Comparison of ENCODE assay signal across 9 mouse cellular contexts in the genomic region with DNA sequence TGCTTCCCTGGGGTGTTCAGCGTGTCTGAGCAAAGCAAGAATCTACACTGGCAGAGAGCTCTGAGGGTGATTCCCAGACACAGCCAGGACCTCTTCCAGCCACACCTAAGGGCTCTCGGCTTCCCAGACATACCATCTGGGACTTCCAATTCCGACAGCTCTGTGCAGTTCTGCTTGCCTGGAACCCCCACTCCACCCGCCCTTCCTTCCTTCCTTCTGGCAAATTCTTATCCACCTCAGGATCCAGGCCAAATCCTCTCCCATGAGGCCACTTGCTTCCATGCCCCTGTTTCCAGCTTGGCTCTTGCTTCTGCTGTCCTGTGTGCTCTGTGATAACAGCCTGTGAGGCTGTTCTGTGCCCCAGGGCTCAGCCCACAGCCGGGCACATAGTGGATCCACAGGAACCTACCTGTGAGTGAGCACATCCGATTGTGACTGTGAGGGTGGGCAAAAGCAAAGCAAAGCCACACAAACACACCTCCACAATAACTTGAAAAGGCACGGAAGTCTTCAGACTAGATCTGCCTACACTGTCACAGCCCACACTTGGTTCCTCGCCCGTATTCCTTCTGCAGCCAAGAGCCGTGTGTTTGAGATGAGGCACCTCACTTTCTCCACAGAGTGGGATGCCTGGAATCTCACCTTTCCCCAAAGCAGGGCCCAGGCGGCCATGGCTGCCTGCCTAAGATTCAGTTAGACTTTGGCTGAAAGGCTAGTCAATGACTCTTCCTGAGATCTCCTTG. TPM values are rescaled to one million over a fixed set of nuclear protein-coding genes. Genes with fewer than 3 reads are reported as not detected.
DNase-seq lines count a peak whose midpoint lies in the region; ATAC-seq and TF ChIP-seq lines count a peak whose summit lies in the region.
"Had no signal": no experiment of that assay in that cellular context is flagged by ENCODE, and none has a peak within 500 bp of the region (broad histone marks: within the 10 kb centered on the region; RNA-seq: fewer than 3 reads in every experiment).

No protein-coding gene starts in this region.

- ATAC-seq in cerebellum, adult (ENCODE audit: insufficient number of reproducible peaks, low FRiP score, low TSS enrichment), result peak; percentile 28; the same call in 1 of the 2 replicates

- H3K27me3 ChIP-seq in spleen, adult 2 months (ENCODE audit: control insufficient read depth, insufficient read depth, low read length), result no peaks in the 10 kb centered on the region
- no peaks in the 10 kb centered on the region for H3K27me3 ChIP-seq in small intestine, adult 2 months (ENCODE audit: control insufficient read depth, insufficient read depth, low read length)
- H3K27me3 ChIP-seq: neural tube, embryonic 12.5 days had no signal

- H3K4me3 ChIP-seq in spleen, adult 2 months (ENCODE audit: extremely low read depth, insufficient read depth, insufficient read length), result no peak overlapping the region
- no peak overlapping the region for H3K4me3 ChIP-seq in small intestine, adult 2 months (ENCODE audit: low read depth, low read length)
- H3K4me3 ChIP-seq: neural tube, embryonic 12.5 days had no signal

- TF ChIP-seq POLR2A in spleen, adult 2 months (IDR thresholded peaks at IDR 0.05; ENCODE audit: low read depth, low read length), result no peak
- TF ChIP-seq POLR2A in small intestine, adult 2 months (IDR thresholded peaks at IDR 0.05; ENCODE audit: low read depth, low read length), result no peak

- H3K4me1 ChIP-seq in spleen, adult 2 months (ENCODE audit: control insufficient read depth, insufficient read depth, insufficient read length), result peaks cover 8% of the 10 kb centered on the region; the same call in 1 of the 2 replicates
- 0 out of 2 replicates have a peak, but pooled peaks cover 2% of the 10 kb centered on the region for H3K4me1 ChIP-seq in small intestine, adult 2 months (ENCODE audit: control insufficient read depth, insufficient read depth, insufficient read length, low read length)
- H3K4me1 ChIP-seq: neural tube, embryonic 12.5 days had no signal

- 78% methylated on average over 11 of the region's 11 CpGs for WGBS in spleen, adult 2 months
- 85% methylated on average over 11 of the region's 11 CpGs for WGBS in small intestine, adult 2 months

- DNase-seq in cerebellum, adult 11 months, result no peak
- DNase-seq in spleen, adult 2 months (ENCODE audit: low read depth in 1 of 2, low spot score in 2 of 2), result no peak
- no peak for DNase-seq in spleen, postnatal 36 days (ENCODE audit: low spot score in 2 of 2)
- DNase-seq in induced T-regulatory cell, adult 2 months (ENCODE audit: low read depth), result peak; percentile 42
- DNase-seq in B cell, adult 2 months, result no peak
- no peak for DNase-seq in layer of hippocampus, postnatal 36 days

- no peak for TF ChIP-seq CTCF in spleen, adult 2 months (IDR thresholded peaks at IDR 0.05; ENCODE audit: extremely low read depth, insufficient read depth, insufficient read length, insufficient replicate concordance)
- no peak for TF ChIP-seq CTCF in small intestine, adult 2 months (IDR thresholded peaks at IDR 0.05; ENCODE audit: extremely low read depth, insufficient read length, insufficient replicate concordance, low read depth, low read length)

- peak overlapping the region; percentile 69 for H3K27ac ChIP-seq in spleen, adult 2 months (ENCODE audit: insufficient read depth, low read length)
- H3K27ac ChIP-seq in small intestine, adult 2 months (ENCODE audit: insufficient read depth, low read depth, low read length), result peak overlapping the region; percentile 37; the same call in 1 of the 2 replicates
- H3K27ac ChIP-seq: neural tube, embryonic 12.5 days had no signal

- no peaks in the 10 kb centered on the region for H3K36me3 ChIP-seq in spleen, adult 2 months (ENCODE audit: control insufficient read depth, insufficient read depth, low read length)
- no peaks in the 10 kb centered on the region for H3K36me3 ChIP-seq in small intestine, adult 2 months (ENCODE audit: control insufficient read depth, insufficient read depth, low read length)
- H3K36me3 ChIP-seq: neural tube, embryonic 12.5 days had no signal

RNA-seq across cellular contexts. Expression of a gene that starts 43.9 kb away (rescaled TPM):
- polyA plus RNA-seq in spleen, adult 2 months (2012; rRNA removed), result 2.5 and 3.5 TPM in 2 replicates
- 12.6 and 15.7 TPM in 2 replicates for polyA plus RNA-seq in small intestine, adult 2 months (2012; rRNA removed)
- 1 to 10 TPM; 5.6 to 7.8 TPM for total RNA-seq in layer of hippocampus, postnatal 36 days (2021)
